Mouse (Mus musculus) forebrain, embryonic 16.5 days (tissue): ENCODE data around the gene Htr5b. TPM values are rescaled to one million over a fixed set of nuclear protein-coding genes. Genes with fewer than 3 reads are reported as not detected.

Experiments used
- ATAC-seq: fragments of 200-750 bp; cut with Nextera tagmentation; 2 replicates; pipeline ENCODE4 v1.8.0; 2017; ENCODE audit warnings: mild to moderate bottlenecking, moderate library complexity
- H3K27ac ChIP-seq: fragments of 300-500 bp; sonication (generic); 2 replicates; pipeline ENCODE4 v1.5.1; 2014; ENCODE audit warnings: low read length, control low read depth
- H3K27me3 ChIP-seq: fragments of 300-500 bp; sonication (generic); replicated peaks from 2 replicates; pipeline ENCODE4 v1.6.1; 2014; ENCODE audit warnings: low read length; ENCODE audit not compliant: control insufficient read depth, insufficient read depth
- H3K36me3 ChIP-seq: fragments of 300-500 bp; sonication (generic); 2 replicates; pipeline ENCODE4 v1.6.1; 2014; ENCODE audit not compliant: control insufficient read depth, insufficient read depth
- H3K4me1 ChIP-seq: fragments of 300-500 bp; sonication (generic); replicated peaks from 2 replicates; pipeline ENCODE4 v1.6.1; 2014; ENCODE audit warnings: low read length; ENCODE audit not compliant: control insufficient read depth, insufficient read depth
- H3K4me2 ChIP-seq: fragments of 300-500 bp; sonication (generic); 2 replicates; pipeline ENCODE4 v1.6.1; 2014; ENCODE audit warnings: mild to moderate bottlenecking, low read length, control low read depth
- H3K4me3 ChIP-seq: fragments of 300-500 bp; sonication (generic); replicated peaks from 2 replicates; pipeline ENCODE4 v1.5.1; 2014; ENCODE audit warnings: mild to moderate bottlenecking, low read length, control low read depth
- H3K9ac ChIP-seq: fragments of 300-500 bp; sonication (generic); replicated peaks from 2 replicates; pipeline ENCODE4 v1.6.1; 2014; ENCODE audit warnings: low read depth, low read length, control low read depth
- H3K9me3 ChIP-seq: fragments of 300-500 bp; sonication (generic); 2 replicates; pipeline ENCODE4 v1.6.1; 2016; ENCODE audit warnings: low read length; ENCODE audit not compliant: control insufficient read depth
- WGBS: fragments of 180-500 bp; shearing (Covaris S2); extraction: QIAGEN DNeasy Blood & Tissue Kit; methylation state at CpG from one replicate; pipeline ENCODE4 v1.1.7; 2014; 5-methylcytosine and 5-hydroxymethylcytosine counted together
- polyA plus RNA-seq: library from polyadenylated mRNA; unstranded; fragments of >200 nt; fragmentation: Nextera tagmentation; extraction: Ambion mirVana; gene quantifications from 2 replicates; pipeline ENCODE4 v1.2.1, GENCODE M21; 2015

Gene Htr5b
- polyA plus RNA-seq, 1 experiment from 2014 or later, result 0.60 TPM

DNA sequence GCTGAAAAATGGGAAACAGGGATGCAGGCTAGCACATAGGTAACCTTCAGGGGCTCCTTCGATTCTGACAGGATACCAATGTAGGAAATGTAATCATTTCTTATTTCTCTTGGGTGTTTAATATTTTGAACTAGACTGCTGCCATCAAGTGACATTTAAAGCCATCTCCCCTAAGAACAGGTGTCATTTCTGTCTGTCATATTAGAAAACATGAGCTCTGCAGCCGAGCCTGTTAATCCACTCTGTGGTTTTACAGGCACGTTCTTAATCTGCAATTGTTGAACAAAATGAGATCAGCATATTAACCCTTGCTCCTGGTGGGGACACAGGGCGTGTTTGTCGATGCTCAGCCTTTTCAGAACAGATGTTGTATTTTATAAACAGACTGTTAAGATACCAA is 56.8 kb downstream of the Htr5b start:
- H3K9me3 ChIP-seq, result no peaks in the 10 kb centered on the region
- H3K4me3 ChIP-seq, result no peak overlapping the region
- no peak for ATAC-seq

GRCm38 (mm10) chr1:121468271-121468670 is 60.0 kb downstream of the Htr5b start:
- ATAC-seq, result no peak
- no peak overlapping the region for H3K27ac ChIP-seq
- no peak overlapping the region for H3K9ac ChIP-seq
- no peak overlapping the region for H3K4me3 ChIP-seq
- WGBS, result 50% methylated on average over 2 of the region's 2 CpGs
- H3K27me3 ChIP-seq, result no peaks in the 10 kb centered on the region
- no peaks in the 10 kb centered on the region for H3K36me3 ChIP-seq
- no peak overlapping the region for H3K4me2 ChIP-seq
- H3K9me3 ChIP-seq, result no peaks in the 10 kb centered on the region
- no peaks in the 10 kb centered on the region for H3K4me1 ChIP-seq

More for the DNA sequence above, 56.8 kb downstream of the Htr5b start:
- Histone ChIP-seq H3K4me1 (no peaks in the 10 kb centered on the region), H3K36me3 (0 out of 2 replicates have a peak, but pooled peaks cover 2% of the 10 kb centered on the region), H3K27ac (no peak overlapping the region), H3K4me2 (no peak overlapping the region), H3K27me3 (no peaks in the 10 kb centered on the region), H3K9ac (no peak overlapping the region)
- whole genome bisulfite sequencing, result 69% methylated on average over 5 of the region's 5 CpGs

GRCm38 (mm10) chr1:121466276-121466675 is 62.0 kb downstream of the Htr5b start:
- Histone ChIP-seq H3K4me2 (no peak overlapping the region), H3K9ac (no peak overlapping the region), H3K9me3 (no peaks in the 10 kb centered on the region), H3K27ac (no peak overlapping the region), H3K4me3 (no peak overlapping the region), H3K27me3 (no peaks in the 10 kb centered on the region), H3K4me1 (no peaks in the 10 kb centered on the region), H3K36me3 (0 out of 2 replicates have a peak, but pooled peaks cover 3% of the 10 kb centered on the region)
- 83% methylated on average over 3 of the region's 3 CpGs for WGBS
- no peak for ATAC-seq

DNA sequence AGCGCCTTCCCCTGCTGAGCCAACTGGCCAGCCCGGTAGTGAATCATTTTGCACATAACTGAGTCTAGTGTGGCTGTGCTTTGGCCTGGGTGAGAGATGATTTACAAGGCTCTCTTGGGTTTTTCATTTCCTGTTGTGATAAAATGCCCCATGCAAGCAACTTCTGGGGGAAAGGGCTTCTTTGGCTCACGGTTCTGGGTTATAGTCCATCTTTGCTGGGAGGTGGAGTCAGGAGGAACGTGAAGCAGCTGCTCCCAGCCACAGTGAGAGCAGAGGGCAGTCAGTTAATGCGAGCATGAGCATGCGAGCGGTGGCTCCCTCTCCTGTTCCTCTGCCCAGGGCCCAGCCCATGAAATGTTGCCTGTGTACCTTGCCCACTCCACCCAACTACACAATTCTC is 64.5 kb downstream of the Htr5b start:
- Histone ChIP-seq H3K27me3 (no peaks in the 10 kb centered on the region), H3K36me3 (0 out of 2 replicates have a peak, but pooled peaks cover 3% of the 10 kb centered on the region), H3K4me1 (no peaks in the 10 kb centered on the region), H3K9me3 (no peaks in the 10 kb centered on the region), H3K4me3 (no peak overlapping the region), H3K4me2 (no peak overlapping the region), H3K27ac (no peak overlapping the region), H3K9ac (no peak overlapping the region)
- no peak for ATAC-seq
- 92% methylated on average over 7 of the region's 7 CpGs for WGBS

DNA sequence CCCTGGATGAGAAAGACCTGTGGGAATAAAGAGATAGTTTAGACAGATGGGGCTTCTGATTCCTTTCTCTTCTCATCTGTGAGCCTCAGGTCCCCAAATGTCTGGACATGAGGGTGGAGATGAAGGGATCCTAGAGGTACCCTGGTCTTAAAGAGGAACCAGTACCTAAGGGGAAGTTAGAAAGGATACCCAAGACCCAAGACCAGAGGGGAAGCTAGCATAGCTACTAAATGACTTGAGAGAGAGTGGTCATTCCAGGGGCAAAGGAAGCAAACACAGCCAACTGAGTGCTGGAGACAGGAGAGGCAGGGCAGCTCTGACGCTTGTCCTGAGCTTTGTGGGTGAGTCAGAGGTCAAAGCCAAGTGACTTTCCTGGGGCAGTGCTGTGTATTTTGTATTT is 65.6 kb downstream of the Htr5b start:
- H3K9ac ChIP-seq, result no peak overlapping the region
- H3K36me3 ChIP-seq, result 0 out of 2 replicates have a peak, but pooled peaks cover 3% of the 10 kb centered on the region
- no peak overlapping the region for H3K4me3 ChIP-seq
- no peaks in the 10 kb centered on the region for H3K27me3 ChIP-seq
- no peak for ATAC-seq
- H3K4me1 ChIP-seq, result no peaks in the 10 kb centered on the region
- WGBS, result 80% methylated on average over 1 of the region's 1 CpGs
- no peak overlapping the region for H3K4me2 ChIP-seq
- no peaks in the 10 kb centered on the region for H3K9me3 ChIP-seq
- no peak overlapping the region for H3K27ac ChIP-seq

DNA sequence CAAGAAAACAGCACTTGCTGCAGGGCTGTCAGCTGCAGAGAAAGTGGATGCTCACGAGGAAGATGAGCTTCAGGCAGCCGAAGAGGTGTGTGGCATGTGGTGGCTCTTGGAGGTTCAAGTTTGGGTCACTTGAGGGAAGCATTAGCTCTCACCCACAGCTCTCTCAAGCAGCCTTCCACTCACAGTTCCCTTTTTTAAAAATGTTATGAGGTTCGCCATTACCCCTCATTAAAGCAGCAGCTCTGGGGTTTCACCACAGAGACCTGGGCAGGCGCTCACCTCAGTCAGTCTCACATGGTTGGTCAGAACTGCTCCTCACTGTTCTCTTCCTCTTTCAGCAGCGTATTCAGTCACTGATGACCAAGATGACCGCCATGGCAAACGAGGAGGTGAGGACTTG is 66.4 kb downstream of the Htr5b start:
- Histone ChIP-seq H3K27ac (no peak overlapping the region), H3K36me3 (0 out of 2 replicates have a peak, but pooled peaks cover 3% of the 10 kb centered on the region), H3K4me3 (no peak overlapping the region), H3K4me1 (no peaks in the 10 kb centered on the region), H3K4me2 (no peak overlapping the region), H3K27me3 (no peaks in the 10 kb centered on the region), H3K9me3 (no peaks in the 10 kb centered on the region), H3K9ac (no peak overlapping the region)
- WGBS, result 92% methylated on average over 7 of the region's 7 CpGs
- no peak for ATAC-seq

DNA sequence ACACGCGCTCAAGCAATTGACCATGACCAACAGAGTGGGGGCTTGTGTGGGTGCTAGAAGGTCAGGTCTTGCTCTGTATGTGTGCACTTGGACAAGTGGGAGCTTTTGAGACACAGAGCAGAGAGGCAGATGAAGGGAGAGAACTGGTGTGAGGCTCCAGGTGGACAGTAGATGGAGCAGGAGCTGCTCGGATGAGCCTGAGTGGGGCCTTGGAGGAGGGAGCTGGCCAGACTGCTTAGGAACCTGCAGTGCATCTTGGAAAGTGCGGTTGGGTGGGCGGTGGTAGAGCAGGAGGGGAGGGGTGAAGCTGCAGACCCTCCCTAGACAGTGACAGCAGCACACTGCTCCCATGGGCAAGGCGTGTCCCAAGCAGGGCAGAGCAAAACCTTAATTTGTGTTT is 68.2 kb downstream of the Htr5b start:
- H3K4me2 ChIP-seq, result no peak overlapping the region
- WGBS, result 72% methylated on average over 6 of the region's 6 CpGs
- no peaks in the 10 kb centered on the region for H3K27me3 ChIP-seq
- H3K4me3 ChIP-seq, result no peak overlapping the region
- no peak overlapping the region for H3K27ac ChIP-seq
- 0 out of 2 replicates have a peak, but pooled peaks cover 3% of the 10 kb centered on the region for H3K36me3 ChIP-seq
- ATAC-seq, result no peak
- H3K9ac ChIP-seq, result no peak overlapping the region
- H3K4me1 ChIP-seq, result no peaks in the 10 kb centered on the region
- H3K9me3 ChIP-seq, result no peaks in the 10 kb centered on the region

Other genes with a start within 250 kb of the Htr5b start
- 46.3 and 47.4 TPM in 2 replicates for gene Insig2, start 195.9 kb downstream of the Htr5b start, polyA plus RNA-seq
- gene Ccdc93, start 97.4 kb downstream of the Htr5b start, polyA plus RNA-seq, result 12.2 and 14.1 TPM in 2 replicates
- gene Ddx18, start 39.5 kb upstream of the Htr5b start, polyA plus RNA-seq, result 37.0 and 40.9 TPM in 2 replicates